Mouse (Mus musculus) spleen, adult 2 months (tissue): ENCODE data around the gene Syce1. TPM values are rescaled to one million over a fixed set of nuclear protein-coding genes. Genes with fewer than 3 reads are reported as not detected.

Experiments used
- DNase-seq, 2 experiments: peaks; one replicate each; pipeline versions ENCODE4 v3.0.0 to v3.0.0-alpha.2; 2012 to 2021; ENCODE audit warnings: low spot score in 2 of 2, low read depth in 1 of 2
- H3K27ac ChIP-seq: fragments of 200-500 bp; 2 replicates; pipeline ENCODE4 v1.5.1; 2012; ENCODE audit warnings: low read length, inconsistent platforms; ENCODE audit not compliant: insufficient read depth
- H3K27me3 ChIP-seq: fragments of 200-500 bp; 2 replicates; pipeline ENCODE4 v1.6.1; 2012; ENCODE audit warnings: mild to moderate bottlenecking, moderate library complexity, low read length, inconsistent platforms; ENCODE audit not compliant: control insufficient read depth, insufficient read depth
- H3K36me3 ChIP-seq: fragments of 200-500 bp; 2 replicates; pipeline ENCODE4 v1.6.1; 2012; ENCODE audit warnings: mild to moderate bottlenecking, low read length, inconsistent platforms; ENCODE audit not compliant: control insufficient read depth, insufficient read depth
- H3K4me1 ChIP-seq: fragments of 200-500 bp; 2 replicates; pipeline ENCODE4 v1.6.1; 2011; ENCODE audit warnings: inconsistent platforms; ENCODE audit not compliant: control insufficient read depth, insufficient read depth, insufficient read length
- H3K4me3 ChIP-seq: fragments of 200-500 bp; 2 replicates; pipeline ENCODE4 v1.5.1; 2011; ENCODE audit warnings: mild to moderate bottlenecking, inconsistent platforms; ENCODE audit not compliant: insufficient read depth, insufficient read length; ENCODE audit errors: extremely low read depth
- CTCF ChIP-seq: fragments of 200-500 bp; IDR thresholded peaks from 2 replicates; pipeline ENCODE4 v1.5.1; 2011; ENCODE audit warnings: mild to moderate bottlenecking, inconsistent platforms; ENCODE audit not compliant: insufficient read depth, insufficient read length, insufficient replicate concordance; ENCODE audit errors: extremely low read depth
- POLR2A ChIP-seq: fragments of 200-500 bp; IDR thresholded peaks from 2 replicates; pipeline ENCODE4 v1.6.1; 2011; ENCODE audit warnings: low read depth, low read length, inconsistent platforms
- WGBS: fragments of 180-500 bp; shearing (Covaris S2); methylation state at CpG from one replicate; pipeline ENCODE4 v1.1.7; 2018; 5-methylcytosine and 5-hydroxymethylcytosine counted together
- polyA plus RNA-seq: library from polyadenylated mRNA; depleted of rRNA; stranded (reverse); fragments of >200 nt; gene quantifications from 2 replicates; pipeline ENCODE4 v1.2.3, GENCODE M21; 2012; rRNA removed

The Syce1 gene
- polyA plus RNA-seq, 1 experiment = 0.11 TPM

- H3K36me3 ChIP-seq = no peaks in the 10 kb centered on the region
- H3K27me3 ChIP-seq = no peaks in the 10 kb centered on the region
- WGBS = 85% methylated on average over 6 of the region's 6 CpGs
- no peaks in the 10 kb centered on the region for H3K4me1 ChIP-seq
- H3K27ac ChIP-seq = no peak overlapping the region
- no peak overlapping the region for H3K4me3 ChIP-seq
- no peak for DNase-seq
- TF ChIP-seq POLR2A (no peak), CTCF (no peak)
Observed at GRCm38 (mm10) chr7:140748116-140748826, 39.4 kb downstream of the Syce1 start.

- H3K27ac ChIP-seq = no peak overlapping the region
- WGBS = 78% methylated on average over 3 of the region's 3 CpGs
- H3K27me3 ChIP-seq = no peaks in the 10 kb centered on the region
- no peak for DNase-seq
- no peak overlapping the region for H3K4me3 ChIP-seq
- H3K36me3 ChIP-seq = no peaks in the 10 kb centered on the region
- no peaks in the 10 kb centered on the region for H3K4me1 ChIP-seq
- no peak for TF ChIP-seq CTCF
- no peak for TF ChIP-seq POLR2A
Observed at GRCm38 (mm10) chr7:140747402-140747801, 40.2 kb downstream of the Syce1 start.

GRCm38 (mm10) chr7:140733162-140733561, 54.5 kb downstream of the Syce1 start:
- no peak for DNase-seq

More at GRCm38 (mm10) chr7:140733162-140733561, 54.5 kb downstream of the Syce1 start:
- no peaks in the 10 kb centered on the region for H3K36me3 ChIP-seq
- no peak overlapping the region for H3K4me3 ChIP-seq
- H3K27ac ChIP-seq = no peak overlapping the region
- TF ChIP-seq CTCF = no peak
- no peak for TF ChIP-seq POLR2A
- no peaks in the 10 kb centered on the region for H3K27me3 ChIP-seq
- no peaks in the 10 kb centered on the region for H3K4me1 ChIP-seq
- WGBS = 57% methylated on average over 2 of the region's 2 CpGs

Other genes with a start within 250 kb of the Syce1 start
- gene Olfr538, start 220.0 kb downstream of the Syce1 start, polyA plus RNA-seq = not detected in 2 replicates
- not detected in 2 replicates for gene Olfr46, start 186.6 kb downstream of the Syce1 start, polyA plus RNA-seq
- not detected in 2 replicates for gene Olfr61, start 158.9 kb downstream of the Syce1 start, polyA plus RNA-seq
- gene Olfr53, start 141.4 kb downstream of the Syce1 start, polyA plus RNA-seq = not detected in 2 replicates
- not detected in 2 replicates for gene Olfr539, start 127.9 kb downstream of the Syce1 start, polyA plus RNA-seq
- not detected in 2 replicates for gene Olfr45, start 105.9 kb downstream of the Syce1 start, polyA plus RNA-seq
- not detected in 2 replicates for gene Olfr541, start 90.6 kb downstream of the Syce1 start, polyA plus RNA-seq
- gene Cyp2e1, start 24.1 kb downstream of the Syce1 start, polyA plus RNA-seq = 0.36 and 1.3 TPM in 2 replicates
- gene Zfp941, start 34.3 kb upstream of the Syce1 start, polyA plus RNA-seq = not detected in 2 replicates
- gene Urah, start 47.2 kb upstream of the Syce1 start, polyA plus RNA-seq = 1.1 and 1.5 TPM in 2 replicates
- 0.25 TPM in 1 of 2 replicates, not detected in the other for gene Scgb1c1, start 57.7 kb upstream of the Syce1 start, polyA plus RNA-seq
- not detected in 2 replicates for gene Odf3, start 60.0 kb upstream of the Syce1 start, polyA plus RNA-seq
- gene Gm45785, start 68.5 kb upstream of the Syce1 start, polyA plus RNA-seq = not detected in 2 replicates
- gene Ric8a, start 69.1 kb upstream of the Syce1 start, polyA plus RNA-seq = 104 and 117 TPM in 2 replicates
- gene Bet1l, start 69.7 kb upstream of the Syce1 start, polyA plus RNA-seq = 16.9 and 19.0 TPM in 2 replicates
- gene Psmd13, start 94.1 kb upstream of the Syce1 start, polyA plus RNA-seq = 39.6 and 43.0 TPM in 2 replicates
- 13.3 and 15.0 TPM in 2 replicates for gene Sirt3, start 94.5 kb upstream of the Syce1 start, polyA plus RNA-seq
- gene Cox8b, start 112.6 kb upstream of the Syce1 start, polyA plus RNA-seq = not detected in 2 replicates
- gene Nlrp6, start 133.1 kb upstream of the Syce1 start, polyA plus RNA-seq = 0.12 and 0.32 TPM in 2 replicates
- 21.2 and 26.0 TPM in 2 replicates for gene Pgghg, start 153.5 kb upstream of the Syce1 start, polyA plus RNA-seq
- gene Ifitm5, start 162.4 kb upstream of the Syce1 start, polyA plus RNA-seq = 1.2 and 1.3 TPM in 2 replicates
- not detected in 2 replicates for gene Gm45717, start 168.1 kb upstream of the Syce1 start, polyA plus RNA-seq
- 279 and 436 TPM in 2 replicates for gene Ifitm2, start 168.1 kb upstream of the Syce1 start, polyA plus RNA-seq
- 159 and 265 TPM in 2 replicates for gene Ifitm1, start 179.4 kb upstream of the Syce1 start, polyA plus RNA-seq
- 177 and 277 TPM in 2 replicates for gene Ifitm3, start 222.9 kb upstream of the Syce1 start, polyA plus RNA-seq
- gene Ifitm6, start 230.1 kb upstream of the Syce1 start, polyA plus RNA-seq = 25.5 and 45.9 TPM in 2 replicates
- gene Gm17387, start 241.3 kb upstream of the Syce1 start, polyA plus RNA-seq = not detected in 2 replicates